18 mouse cellular contexts compared by ENCODE assay signal in genomic region chr9:106399808-106400207, GRCm38 (mm10).
"Had no signal": no experiment of that assay in that cellular context is flagged by ENCODE, and none has a peak within 500 bp of the region (broad histone marks: within the 10 kb centered on the region; RNA-seq: fewer than 3 reads in every experiment).

No protein-coding gene starts in this region.

- ATAC-seq: midbrain, embryonic 13.5 days had no signal

- H3K4me3 ChIP-seq: kidney, embryonic 15.5 days; lung, embryonic 15.5 days; megakaryocyte, embryonic 14.5 days; midbrain, embryonic 10.5 days; midbrain, embryonic 13.5 days; neural tube, embryonic 12.5 days; neural tube, embryonic 15.5 days; stomach, embryonic 15.5 days had no signal

- H3K4me2 ChIP-seq: kidney, embryonic 15.5 days; lung, embryonic 15.5 days; midbrain, embryonic 13.5 days; neural tube, embryonic 12.5 days; neural tube, embryonic 15.5 days; stomach, embryonic 15.5 days had no signal

- H3K27ac ChIP-seq: kidney, embryonic 15.5 days; lung, embryonic 15.5 days; midbrain, embryonic 10.5 days; midbrain, embryonic 13.5 days; neural tube, embryonic 12.5 days; neural tube, embryonic 15.5 days; stomach, embryonic 15.5 days had no signal

- H3K9me3 ChIP-seq: kidney, embryonic 15.5 days; lung, embryonic 15.5 days; megakaryocyte, embryonic 14.5 days; midbrain, embryonic 10.5 days; midbrain, embryonic 13.5 days; neural tube, embryonic 12.5 days; neural tube, embryonic 15.5 days; stomach, embryonic 15.5 days had no signal

- DNase-seq: kidney, adult 2 months; kidney, postnatal 10 days; kidney, postnatal 4 days; lung, adult 18-20 months; lung, postnatal 10 days; lung, postnatal 36 days; right cerebral cortex, adult 18-20 months; right cerebral cortex, postnatal 14 days; right cerebral cortex, postnatal 4 days; thymus, postnatal 25 days had no signal

- H3K27me3 ChIP-seq: kidney, embryonic 15.5 days; lung, embryonic 15.5 days; midbrain, embryonic 13.5 days; neural tube, embryonic 12.5 days; neural tube, embryonic 15.5 days; stomach, embryonic 15.5 days had no signal

- H3K36me3 ChIP-seq: kidney, embryonic 15.5 days; lung, embryonic 15.5 days; midbrain, embryonic 10.5 days; midbrain, embryonic 13.5 days; neural tube, embryonic 12.5 days; neural tube, embryonic 15.5 days; stomach, embryonic 15.5 days had no signal

- H3K9ac ChIP-seq: kidney, embryonic 15.5 days; lung, embryonic 15.5 days; midbrain, embryonic 13.5 days; neural tube, embryonic 12.5 days; neural tube, embryonic 15.5 days; stomach, embryonic 15.5 days had no signal
